Mouse (Mus musculus): ENCODE results near the gene Rbm31y. TPM values are rescaled to one million over a fixed set of nuclear protein-coding genes. Genes with fewer than 3 reads are reported as not detected.
"Not testable (repeated sequence)": the region's sequence is repeated elsewhere in the genome, so short reads cannot be mapped to it uniquely, and the experiment has no call there.

The Rbm31y gene
- not detected in 2 replicates for polyA plus RNA-seq (2015; fragmentation: Nextera tagmentation; extraction: Ambion mirVana)

DNA sequence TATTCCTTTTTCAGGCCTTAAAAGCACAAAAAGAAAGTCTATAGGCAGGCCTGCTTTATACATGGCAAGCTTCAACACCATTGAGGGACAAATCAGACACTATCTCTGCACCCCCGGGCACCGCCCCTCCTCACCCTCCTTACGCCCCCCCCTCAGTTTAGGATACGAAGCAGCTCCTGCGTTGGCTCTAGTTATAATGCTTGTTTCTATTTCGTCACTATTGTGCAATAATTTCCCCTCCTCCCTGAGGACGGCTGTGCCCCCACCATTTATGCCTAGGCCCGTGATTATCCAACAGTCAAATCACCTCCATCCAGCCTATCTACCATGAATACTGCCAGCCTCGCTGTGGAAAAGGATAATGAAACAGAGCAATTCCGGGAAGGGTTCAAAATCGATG, at the start of gene Rbm31y:
Rbm31y (plus strand) TSS at position 301 of the 400 bp plus-strand sequence.
- H3K4me1 ChIP-seq; H3K4me3 ChIP-seq (replicated peaks); H3K9ac ChIP-seq; H3K27ac ChIP-seq; H3K9me3 ChIP-seq (replicated peaks); H3K27me3 ChIP-seq; H3K36me3 ChIP-seq; H3K4me2 ChIP-seq; ATAC-seq (replicated peaks; ENCODE audit: low FRiP score): not testable (repeated sequence)
- WGBS: no CpG with 5 or more reads among the region's 11 CpGs

Measured in kidney, embryonic 15.5 days (tissue).